Mouse (Mus musculus) hindbrain, embryonic 15.5 days (tissue): ENCODE measurements at regions not wholly inside any gene's neighbourhood (a gene's known extent, or its start where the extent isn't known, plus 50 kb on each side); places are given as distances from the start of the nearest gene placed in this dataset.

ENCODE experiments used
- ATAC-seq: fragments of 200-750 bp; cut with Nextera tagmentation; 2 replicates; pipeline ENCODE4 v1.8.0; 2017; ENCODE audit warnings: low read depth, moderate number of reproducible peaks, moderate TSS enrichment; ENCODE audit not compliant: low FRiP score
- H3K27ac ChIP-seq: fragments of 300-500 bp; sonication (generic); replicated peaks from 2 replicates; pipeline ENCODE4 v1.5.1; 2015; ENCODE audit warnings: mild to moderate bottlenecking, inconsistent platforms
- H3K27me3 ChIP-seq: fragments of 300-500 bp; sonication (generic); 2 replicates; pipeline ENCODE4 v1.6.1; 2015; ENCODE audit warnings: control low read depth, inconsistent platforms
- H3K36me3 ChIP-seq: fragments of 300-500 bp; sonication (generic); 2 replicates; pipeline ENCODE4 v1.6.1; 2015; ENCODE audit warnings: control low read depth, inconsistent platforms
- H3K4me1 ChIP-seq: fragments of 300-500 bp; sonication (generic); replicated peaks from 2 replicates; pipeline ENCODE4 v1.6.1; 2015; ENCODE audit warnings: control low read depth, inconsistent platforms
- H3K4me2 ChIP-seq: fragments of 300-500 bp; sonication (generic); 2 replicates; pipeline ENCODE4 v1.6.1; 2015; ENCODE audit warnings: moderate library complexity, mild to moderate bottlenecking, inconsistent platforms
- H3K4me3 ChIP-seq: fragments of 300-500 bp; sonication (generic); 2 replicates; pipeline ENCODE4 v1.5.1; 2015; ENCODE audit warnings: mild to moderate bottlenecking, inconsistent platforms
- H3K9ac ChIP-seq: fragments of 300-500 bp; sonication (generic); 2 replicates; pipeline ENCODE4 v1.6.1; 2015; ENCODE audit warnings: inconsistent platforms
- H3K9me3 ChIP-seq: fragments of 300-500 bp; sonication (generic); 2 replicates; pipeline ENCODE4 v1.6.1; 2016; ENCODE audit warnings: control low read depth, inconsistent platforms
- WGBS: fragments of 180-500 bp; shearing (Covaris S2); methylation state at CpG from one replicate; pipeline ENCODE4 v1.1.7; 2015; 5-methylcytosine and 5-hydroxymethylcytosine counted together

- no peak overlapping the region for H3K4me3 ChIP-seq
- no peak overlapping the region for H3K4me2 ChIP-seq
- peaks cover 12% of the 10 kb centered on the region for H3K4me1 ChIP-seq
- no peaks in the 10 kb centered on the region for H3K27me3 ChIP-seq
- WGBS: 48% methylated on average over 4 of the region's 4 CpGs
- no peaks in the 10 kb centered on the region for H3K36me3 ChIP-seq
- H3K9ac ChIP-seq: no peak overlapping the region
- no peak for ATAC-seq
- no peaks in the 10 kb centered on the region for H3K9me3 ChIP-seq
- H3K27ac ChIP-seq: peak overlapping the region; percentile 46
Measured at GRCm38 (mm10) chr12:29129331-29129730, 377.7 kb downstream of the Eipr1 start.

DNA sequence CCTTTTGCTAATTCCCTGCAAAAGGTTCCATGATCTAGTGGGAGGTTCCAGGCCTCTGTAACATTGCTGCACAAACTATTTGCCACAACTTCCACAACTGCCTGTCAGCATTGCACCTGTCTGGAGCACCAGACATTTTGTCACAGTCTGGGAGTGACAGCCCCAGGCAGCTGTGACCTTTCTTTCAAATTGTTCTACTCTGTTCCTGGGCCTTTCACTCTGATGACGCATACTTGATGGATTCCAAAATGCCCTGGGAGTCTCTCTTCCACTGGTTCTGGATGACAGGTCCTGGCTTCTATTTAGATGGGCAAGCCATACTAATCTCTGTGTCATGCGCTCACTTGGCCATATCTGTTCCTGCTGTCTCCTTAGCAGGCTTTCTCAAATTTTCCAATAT is 382.7 kb downstream of the Eipr1 start:
- H3K27ac ChIP-seq: no peak overlapping the region
- H3K4me3 ChIP-seq: no peak overlapping the region
- H3K9me3 ChIP-seq: no peaks in the 10 kb centered on the region
- H3K36me3 ChIP-seq: no peaks in the 10 kb centered on the region
- WGBS: 84% methylated on average over 2 of the region's 2 CpGs
- H3K27me3 ChIP-seq: no peaks in the 10 kb centered on the region
- H3K4me1 ChIP-seq: peaks cover 28% of the 10 kb centered on the region
- no peak overlapping the region for H3K4me2 ChIP-seq
- no peak overlapping the region for H3K9ac ChIP-seq
- no peak for ATAC-seq

- H3K9me3 ChIP-seq: no peaks in the 10 kb centered on the region
- H3K4me1 ChIP-seq: peaks cover 43% of the 10 kb centered on the region
- H3K9ac ChIP-seq: no peak overlapping the region
- 40% methylated on average over 5 of the region's 5 CpGs for WGBS
- H3K27me3 ChIP-seq: no peaks in the 10 kb centered on the region
- H3K4me3 ChIP-seq: no peak overlapping the region
- H3K27ac ChIP-seq: peak overlapping the region; percentile 74
- H3K36me3 ChIP-seq: no peaks in the 10 kb centered on the region
- ATAC-seq: peak; percentile 81
- H3K4me2 ChIP-seq: no peak overlapping the region
Measured at GRCm38 (mm10) chr12:29136850-29137268, 385.3 kb downstream of the Eipr1 start.

- no peak overlapping the region for H3K9ac ChIP-seq
- 51% methylated on average over 8 of the region's 8 CpGs for WGBS
Measured at GRCm38 (mm10) chr12:29137455-29137854, 385.9 kb downstream of the Eipr1 start.

GRCm38 (mm10) chr12:29140576-29140975 is 387.6 kb upstream of the Myt1l start:
- peaks cover 59% of the 10 kb centered on the region for H3K4me1 ChIP-seq

More at GRCm38 (mm10) chr12:29137455-29137854, 385.9 kb downstream of the Eipr1 start:
- Histone ChIP-seq H3K36me3 (no peaks in the 10 kb centered on the region), H3K9me3 (no peaks in the 10 kb centered on the region), H3K4me1 (peaks cover 49% of the 10 kb centered on the region), H3K4me2 (no peak overlapping the region), H3K4me3 (no peak overlapping the region), H3K27me3 (no peaks in the 10 kb centered on the region), H3K27ac (peak overlapping the region; percentile 74)
- ATAC-seq: peak; percentile 66

DNA sequence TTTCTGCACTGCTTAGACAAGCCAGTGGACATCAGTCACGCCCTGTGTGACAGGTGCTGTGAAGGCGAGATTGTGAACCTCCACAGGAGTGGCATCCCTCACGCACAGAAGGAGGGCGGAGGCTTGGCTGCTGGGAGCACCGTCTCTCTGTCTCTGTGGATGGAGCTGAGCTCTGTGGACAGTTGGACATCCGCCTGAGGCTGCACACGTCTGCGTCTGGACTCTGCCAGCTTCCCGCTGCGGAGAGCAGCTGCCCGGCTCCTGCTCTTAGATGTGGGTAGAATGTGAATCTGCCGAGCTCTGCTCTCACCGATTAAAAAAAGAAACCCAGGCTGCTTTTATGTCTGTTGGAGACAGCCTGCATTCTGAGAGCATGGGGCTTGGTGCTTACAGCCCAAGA is 387.1 kb upstream of the Myt1l start:
- H3K9me3 ChIP-seq: no peaks in the 10 kb centered on the region
- no peaks in the 10 kb centered on the region for H3K36me3 ChIP-seq
- peak; percentile 71 for ATAC-seq
- H3K27me3 ChIP-seq: no peaks in the 10 kb centered on the region
- peak overlapping the region; percentile 86 for H3K27ac ChIP-seq
- peaks cover 55% of the 10 kb centered on the region for H3K4me1 ChIP-seq
- peak overlapping the region; percentile 35 for H3K4me2 ChIP-seq
- no peak overlapping the region for H3K4me3 ChIP-seq
- 13% methylated on average over 13 of the region's 13 CpGs for WGBS
- H3K9ac ChIP-seq: no peak overlapping the region; the same call in 1 of the 2 replicates

More at GRCm38 (mm10) chr12:29140576-29140975, 387.6 kb upstream of the Myt1l start:
- Histone ChIP-seq H3K4me2 (no peak overlapping the region), H3K4me3 (no peak overlapping the region), H3K27ac (peak overlapping the region; percentile 86), H3K9me3 (no peaks in the 10 kb centered on the region), H3K9ac (no peak overlapping the region), H3K27me3 (no peaks in the 10 kb centered on the region), H3K36me3 (no peaks in the 10 kb centered on the region)
- 26% methylated on average over 3 of the region's 3 CpGs for WGBS
- no peak for ATAC-seq

DNA sequence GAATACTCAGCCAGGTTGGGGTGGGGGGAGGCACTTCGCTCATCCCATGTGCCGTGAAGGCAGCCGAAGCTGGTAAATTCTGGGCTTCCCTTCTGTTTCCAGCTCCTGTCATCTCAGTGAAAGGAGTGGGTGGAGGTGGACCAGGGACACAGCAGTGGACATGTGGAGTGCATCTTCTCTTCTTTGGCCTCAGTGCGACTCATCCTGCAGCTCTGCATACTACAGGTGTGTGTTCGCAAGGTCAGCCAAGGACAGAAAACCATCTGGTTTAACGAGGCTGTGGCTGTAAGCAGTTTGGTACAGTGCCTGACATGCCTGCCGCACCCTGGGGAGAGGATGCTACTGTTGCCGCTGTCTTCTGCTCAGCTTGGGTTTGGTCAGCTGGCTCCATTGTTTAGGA is 386.3 kb upstream of the Myt1l start:
- 61% methylated on average over 8 of the region's 8 CpGs for WGBS
- H3K9ac ChIP-seq: no peak overlapping the region
- H3K4me1 ChIP-seq: peaks cover 48% of the 10 kb centered on the region
- H3K27ac ChIP-seq: peak overlapping the region; percentile 86
- ATAC-seq: 0 out of 2 replicates have a peak, but pooled peaks have one; percentile 2
- H3K4me2 ChIP-seq: peak overlapping the region; percentile 35
- H3K27me3 ChIP-seq: no peaks in the 10 kb centered on the region
- H3K36me3 ChIP-seq: no peaks in the 10 kb centered on the region
- no peak overlapping the region for H3K4me3 ChIP-seq
- no peaks in the 10 kb centered on the region for H3K9me3 ChIP-seq

- peaks cover 33% of the 10 kb centered on the region for H3K4me1 ChIP-seq
- no peak overlapping the region for H3K4me2 ChIP-seq
- no peak overlapping the region for H3K4me3 ChIP-seq
- no peaks in the 10 kb centered on the region for H3K36me3 ChIP-seq
- no peak overlapping the region for H3K9ac ChIP-seq
- WGBS: 73% methylated on average over 8 of the region's 8 CpGs
- no peaks in the 10 kb centered on the region for H3K9me3 ChIP-seq
- H3K27ac ChIP-seq: no peak overlapping the region
- ATAC-seq: no peak
- H3K27me3 ChIP-seq: no peaks in the 10 kb centered on the region
Measured at GRCm38 (mm10) chr12:29143297-29143696, 384.9 kb upstream of the Myt1l start.

DNA sequence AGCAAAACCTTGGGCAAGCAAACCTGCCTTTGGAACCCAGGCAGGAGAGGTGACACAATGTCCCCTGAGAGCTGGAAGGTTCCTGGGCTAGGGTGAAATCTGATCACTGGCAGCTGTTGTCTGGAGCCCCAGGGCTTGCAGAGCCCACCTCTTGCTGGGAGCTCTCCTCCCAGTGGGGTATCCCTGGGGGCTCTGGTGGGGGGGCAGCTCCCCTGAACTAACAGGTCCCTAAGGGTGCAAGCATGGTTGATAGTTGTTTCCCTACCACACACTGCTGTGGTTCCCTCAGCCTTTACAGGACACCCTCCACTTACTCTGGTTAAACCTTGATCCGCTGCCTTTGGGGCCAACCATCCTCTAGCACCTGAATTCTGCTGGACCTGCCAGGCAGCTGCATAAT is 367.3 kb upstream of the Myt1l start:
- Histone ChIP-seq H3K27ac (no peak overlapping the region), H3K4me1 (no peaks in the 10 kb centered on the region), H3K4me2 (no peak overlapping the region), H3K9me3 (no peaks in the 10 kb centered on the region), H3K36me3 (no peaks in the 10 kb centered on the region), H3K4me3 (no peak overlapping the region), H3K27me3 (no peaks in the 10 kb centered on the region), H3K9ac (no peak overlapping the region)
- no peak for ATAC-seq
- WGBS: 75% methylated on average over 1 of the region's 1 CpGs

- WGBS: 18% methylated on average over 2 of the region's 2 CpGs
- H3K4me2 ChIP-seq: no peak overlapping the region
- no peaks in the 10 kb centered on the region for H3K27me3 ChIP-seq
Measured at GRCm38 (mm10) chr12:29161546-29161945, 366.6 kb upstream of the Myt1l start.

GRCm38 (mm10) chr12:29164701-29165100 is 363.5 kb upstream of the Myt1l start:
- H3K4me1 ChIP-seq: no peaks in the 10 kb centered on the region
- no peaks in the 10 kb centered on the region for H3K27me3 ChIP-seq
- no peak overlapping the region for H3K9ac ChIP-seq
- no peak overlapping the region for H3K27ac ChIP-seq
- H3K36me3 ChIP-seq: no peaks in the 10 kb centered on the region
- H3K4me2 ChIP-seq: no peak overlapping the region
- no peak for ATAC-seq
- no peak overlapping the region for H3K4me3 ChIP-seq
- 75% methylated on average over 2 of the region's 2 CpGs for WGBS
- no peaks in the 10 kb centered on the region for H3K9me3 ChIP-seq

More at GRCm38 (mm10) chr12:29161546-29161945, 366.6 kb upstream of the Myt1l start:
- no peaks in the 10 kb centered on the region for H3K4me1 ChIP-seq
- no peak overlapping the region for H3K9ac ChIP-seq
- H3K36me3 ChIP-seq: no peaks in the 10 kb centered on the region
- no peak overlapping the region for H3K4me3 ChIP-seq
- ATAC-seq: no peak
- no peak overlapping the region for H3K27ac ChIP-seq
- H3K9me3 ChIP-seq: no peaks in the 10 kb centered on the region

GRCm38 (mm10) chr12:29166316-29166715 is 361.9 kb upstream of the Myt1l start:
- ATAC-seq: no peak
- 58% methylated on average over 2 of the region's 2 CpGs for WGBS
- H3K9me3 ChIP-seq: no peaks in the 10 kb centered on the region
- no peak overlapping the region for H3K9ac ChIP-seq
- H3K36me3 ChIP-seq: no peaks in the 10 kb centered on the region
- H3K27ac ChIP-seq: no peak overlapping the region
- H3K4me3 ChIP-seq: no peak overlapping the region
- H3K4me2 ChIP-seq: no peak overlapping the region
- H3K27me3 ChIP-seq: no peaks in the 10 kb centered on the region
- H3K4me1 ChIP-seq: no peaks in the 10 kb centered on the region

DNA sequence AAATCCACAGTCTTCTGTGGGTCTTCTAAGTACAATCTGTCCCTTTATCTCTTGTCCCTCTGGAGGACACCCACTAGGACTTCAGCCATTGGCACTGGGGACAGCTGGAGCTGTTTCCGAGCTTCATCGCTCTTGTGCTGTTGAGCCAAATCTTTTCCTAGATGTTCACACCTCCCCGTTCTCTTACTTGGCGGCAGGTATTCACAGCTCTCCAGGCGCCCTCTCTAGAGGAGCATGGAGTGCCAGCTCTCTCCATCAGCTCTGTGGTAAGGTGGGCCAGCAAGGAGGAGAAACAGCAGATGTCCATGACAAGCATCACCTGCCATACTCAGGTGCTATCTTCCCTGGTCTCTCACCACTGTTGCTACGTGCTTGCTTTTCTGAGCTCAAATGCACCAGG is 360.3 kb upstream of the Myt1l start:
- 83% methylated on average over 6 of the region's 6 CpGs for WGBS
- ATAC-seq: no peak
- H3K27me3 ChIP-seq: no peaks in the 10 kb centered on the region

More for the DNA sequence above, 360.3 kb upstream of the Myt1l start:
- no peak overlapping the region for H3K4me3 ChIP-seq
- H3K9me3 ChIP-seq: no peaks in the 10 kb centered on the region
- H3K36me3 ChIP-seq: no peaks in the 10 kb centered on the region
- no peak overlapping the region for H3K27ac ChIP-seq
- H3K9ac ChIP-seq: no peak overlapping the region
- no peak overlapping the region for H3K4me2 ChIP-seq
- H3K4me1 ChIP-seq: no peaks in the 10 kb centered on the region
